Mouse (Mus musculus) macrophage (primary cell): Measurements from ENCODE around the gene Dtnb. TPM values are rescaled to one million over a fixed set of nuclear protein-coding genes. Genes with fewer than 3 reads are reported as not detected.

Source experiments
- H3K27ac ChIP-seq: fragments of 350-480 bp; formaldehyde crosslinking; 2 replicates; pipeline ENCODE4 v1.9.0; 2021
- H3K36me3 ChIP-seq: fragments of 350-480 bp; formaldehyde crosslinking; 2 replicates; pipeline ENCODE4 v1.9.0; 2021; ENCODE audit errors: inconsistent target
- H3K4me3 ChIP-seq: fragments of 350-480 bp; formaldehyde crosslinking; 2 replicates; pipeline ENCODE4 v1.9.0; 2021; ENCODE audit errors: inconsistent target
- H3K79me2 ChIP-seq: fragments of 350-480 bp; formaldehyde crosslinking; 2 replicates; pipeline ENCODE4 v1.9.0; 2021; ENCODE audit errors: inconsistent target
- WGBS: methylation state at CpG from one replicate; pipeline ENCODE4 v1.1.7; 2026; ENCODE audit warnings: inconsistent platforms; ENCODE audit not compliant: missing documents; 5-methylcytosine and 5-hydroxymethylcytosine counted together
- polyA plus RNA-seq: library from polyadenylated mRNA; stranded (reverse); fragments of 250-400 nt; gene quantifications from 3 replicates; pipeline ENCODE4 v1.2.4, GENCODE M21; 2018; ENCODE audit warnings: inconsistent platforms

Dtnb gene
- polyA plus RNA-seq, 1 experiment from 2014 or later: 2.9 TPM

DNA sequence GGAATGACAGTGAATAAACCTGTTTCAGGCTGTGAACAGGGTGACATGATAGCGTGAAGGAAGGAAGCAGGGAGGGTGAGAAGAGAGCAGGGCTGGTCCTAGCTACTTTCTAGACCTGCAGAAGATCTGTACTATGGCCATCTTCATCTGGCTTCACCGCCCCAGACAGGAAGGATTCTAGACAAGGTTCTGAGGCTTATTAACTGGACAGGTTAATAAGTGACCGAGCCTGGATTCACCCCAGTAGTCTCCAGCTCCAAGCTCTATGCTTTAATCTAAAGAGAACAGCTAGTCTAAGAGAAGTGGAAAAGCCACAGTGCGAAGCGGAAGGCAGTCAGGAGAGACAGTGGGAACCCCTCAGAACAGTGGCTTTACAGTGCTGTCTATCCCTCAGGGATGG is 205.5 kb downstream of the Dtnb start:
- Histone ChIP-seq H3K36me3 (no peaks in the 10 kb centered on the region), H3K27ac (peak overlapping the region; percentile 99), H3K4me3 (no peak overlapping the region), H3K79me2 (no peaks in the 10 kb centered on the region)
- 100% methylated on average over 5 of the region's 5 CpGs for WGBS

DNA sequence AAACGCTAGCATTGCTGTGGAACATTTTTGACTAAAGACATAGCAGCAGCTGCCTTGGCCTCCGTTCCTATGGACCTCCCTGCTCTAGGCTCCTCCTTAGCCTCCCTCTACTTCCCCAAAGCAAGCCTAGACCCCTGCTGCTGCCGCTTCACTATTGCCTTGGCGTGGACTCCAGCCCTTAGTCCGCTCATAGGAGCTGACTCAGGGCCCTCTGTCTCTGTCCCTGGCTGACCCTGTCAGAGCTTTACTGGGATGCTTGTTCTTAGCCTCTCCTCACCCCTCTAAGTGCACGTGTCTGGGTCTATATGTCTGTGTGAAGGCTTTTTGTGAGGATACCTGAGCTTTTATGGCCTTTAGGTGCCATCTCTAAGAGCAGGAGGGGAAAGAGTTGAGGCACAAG is 206.1 kb downstream of the Dtnb start:
- Histone ChIP-seq H3K27ac (peak overlapping the region; percentile 99), H3K79me2 (no peaks in the 10 kb centered on the region), H3K4me3 (no peak overlapping the region), H3K36me3 (no peaks in the 10 kb centered on the region)
- WGBS: 85% methylated on average over 6 of the region's 6 CpGs

DNA sequence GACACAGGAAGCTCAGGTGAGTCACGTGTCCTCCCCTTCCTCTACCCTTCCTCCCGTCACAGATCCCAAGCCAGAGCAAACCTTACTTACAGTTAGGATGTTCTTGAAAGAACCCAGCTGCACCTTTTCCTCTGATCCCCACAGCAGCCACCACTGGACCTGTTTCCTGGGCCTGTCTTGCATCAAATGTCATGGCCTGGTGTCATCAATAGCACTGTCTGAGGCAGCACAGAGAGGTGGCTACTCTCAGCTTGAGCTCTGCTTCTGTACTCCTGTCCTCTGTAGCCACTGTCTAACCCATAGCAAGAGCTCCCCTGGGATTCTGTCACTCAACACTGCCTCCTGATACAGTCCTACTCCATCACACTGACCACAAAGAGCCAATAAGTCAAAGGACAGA is 207.5 kb downstream of the Dtnb start:
- H3K36me3 ChIP-seq: no peaks in the 10 kb centered on the region
- peak overlapping the region; percentile 99 for H3K27ac ChIP-seq
- 88% methylated on average over 2 of the region's 2 CpGs for WGBS
- no peak overlapping the region for H3K4me3 ChIP-seq
- no peaks in the 10 kb centered on the region for H3K79me2 ChIP-seq

DNA sequence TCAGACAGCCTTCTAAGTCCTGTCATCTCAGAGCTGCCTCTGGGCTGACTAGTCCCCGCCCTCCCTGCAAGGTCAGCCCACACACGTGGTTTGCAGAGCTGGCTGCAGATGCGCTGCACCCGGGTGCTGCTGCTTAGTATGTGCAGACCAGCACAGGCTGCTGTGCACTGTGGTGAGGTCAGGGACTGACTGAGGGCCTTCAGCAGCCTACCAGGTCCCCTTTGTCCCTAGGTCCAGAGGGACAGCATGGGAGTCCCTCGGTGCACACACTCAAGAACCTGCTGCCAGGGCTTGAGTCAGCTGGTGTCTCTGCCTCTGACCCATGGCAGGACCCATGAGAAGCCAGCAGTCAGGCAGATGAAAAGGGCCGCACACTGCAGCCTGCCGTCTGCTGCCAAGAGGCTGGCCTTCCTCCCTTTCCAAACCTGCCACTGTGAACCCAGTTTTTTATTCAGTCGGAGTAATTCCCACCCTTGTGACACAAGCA is 208.3 kb downstream of the Dtnb start:
- Histone ChIP-seq H3K27ac (peak overlapping the region; percentile 99), H3K79me2 (no peaks in the 10 kb centered on the region), H3K4me3 (no peak overlapping the region), H3K36me3 (no peaks in the 10 kb centered on the region)
- 15% methylated on average over 8 of the region's 8 CpGs for WGBS

DNA sequence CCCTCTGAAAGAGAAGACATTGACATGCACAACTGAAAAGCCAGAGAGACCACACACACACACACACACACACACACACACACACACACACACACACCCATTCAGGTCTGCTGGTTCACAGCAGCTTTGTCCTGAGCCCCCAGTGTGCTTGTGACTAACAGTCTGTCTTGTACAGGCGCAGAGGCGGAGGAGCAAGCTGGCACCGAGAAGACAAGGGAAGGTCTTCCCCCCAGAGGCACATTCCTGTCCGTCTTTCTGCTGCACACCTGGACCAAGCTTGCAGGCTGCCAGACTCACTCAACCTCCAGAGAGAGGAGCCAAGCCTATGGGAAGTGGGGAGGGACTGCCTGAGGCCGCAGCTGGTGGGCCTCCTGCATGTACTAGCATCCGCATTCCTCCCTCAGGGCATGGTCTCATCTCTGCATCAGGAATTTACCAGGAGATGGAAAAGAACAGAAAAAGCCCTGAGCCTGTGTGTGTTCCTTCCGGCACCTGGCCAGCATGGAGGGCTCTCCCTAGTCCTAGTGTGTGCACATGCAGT is 208.8 kb downstream of the Dtnb start:
- WGBS: 31% methylated on average over 7 of the region's 7 CpGs
- H3K4me3 ChIP-seq: no peak overlapping the region
- H3K79me2 ChIP-seq: no peaks in the 10 kb centered on the region
- no peaks in the 10 kb centered on the region for H3K36me3 ChIP-seq
- peak overlapping the region; percentile 99 for H3K27ac ChIP-seq

DNA sequence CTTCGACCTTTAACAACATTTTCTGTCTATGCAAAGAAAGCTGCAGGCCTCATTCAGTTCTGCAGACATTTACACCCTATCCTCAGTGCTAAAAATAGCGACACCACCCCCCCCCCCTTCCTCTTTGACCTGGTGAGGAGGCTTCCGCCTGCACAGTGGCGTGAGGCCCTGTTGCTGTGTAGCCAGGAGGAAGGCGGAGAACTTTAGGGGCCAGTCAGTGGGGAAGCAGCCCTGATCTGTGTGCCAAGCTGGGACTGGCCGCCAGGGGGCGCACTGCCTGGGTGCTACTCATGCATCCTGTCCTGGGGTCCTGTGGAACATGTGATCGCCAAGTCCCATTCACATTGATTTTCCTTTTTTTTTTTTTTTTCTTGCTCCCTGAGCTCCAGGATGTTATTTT is 209.3 kb downstream of the Dtnb start:
- 4% methylated on average over 8 of the region's 8 CpGs for WGBS
- H3K79me2 ChIP-seq: no peaks in the 10 kb centered on the region
- H3K4me3 ChIP-seq: no peak overlapping the region
- peak overlapping the region; percentile 99 for H3K27ac ChIP-seq
- H3K36me3 ChIP-seq: no peaks in the 10 kb centered on the region

DNA sequence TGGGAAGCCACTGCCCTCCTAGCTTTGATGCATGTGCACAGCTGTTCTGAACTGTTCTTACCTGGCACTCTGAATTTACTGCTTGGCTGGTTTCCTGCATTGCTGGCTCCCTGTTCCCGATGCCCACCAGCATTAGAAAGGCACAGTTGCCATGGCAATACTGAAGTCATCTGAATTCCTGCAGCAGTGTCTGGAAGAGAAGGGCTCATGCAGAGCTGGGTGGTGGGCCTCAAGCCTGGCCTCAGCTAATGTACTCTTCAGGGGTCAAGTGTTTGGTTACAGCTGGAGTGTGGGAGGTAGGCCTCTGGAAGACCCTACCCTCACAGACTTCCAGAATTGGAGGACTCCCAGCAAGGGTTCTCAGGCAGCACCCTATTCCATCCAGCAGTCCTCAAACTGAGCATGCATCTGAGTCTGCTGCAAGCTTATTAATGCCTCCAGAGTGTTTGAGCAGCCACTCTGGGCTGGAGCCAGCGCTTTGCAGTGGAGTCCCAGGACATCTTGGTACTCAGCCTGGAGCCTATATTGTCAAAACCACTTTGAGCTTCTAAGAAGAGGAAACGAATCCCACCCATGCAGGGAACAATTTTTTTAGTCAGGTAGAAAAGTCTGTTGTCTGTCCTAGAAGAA is 211.1 kb downstream of the Dtnb start:
- Histone ChIP-seq H3K4me3 (no peak overlapping the region), H3K79me2 (no peaks in the 10 kb centered on the region), H3K27ac (no peak overlapping the region), H3K36me3 (no peaks in the 10 kb centered on the region)
- 86% methylated on average over 3 of the region's 3 CpGs for WGBS

DNA sequence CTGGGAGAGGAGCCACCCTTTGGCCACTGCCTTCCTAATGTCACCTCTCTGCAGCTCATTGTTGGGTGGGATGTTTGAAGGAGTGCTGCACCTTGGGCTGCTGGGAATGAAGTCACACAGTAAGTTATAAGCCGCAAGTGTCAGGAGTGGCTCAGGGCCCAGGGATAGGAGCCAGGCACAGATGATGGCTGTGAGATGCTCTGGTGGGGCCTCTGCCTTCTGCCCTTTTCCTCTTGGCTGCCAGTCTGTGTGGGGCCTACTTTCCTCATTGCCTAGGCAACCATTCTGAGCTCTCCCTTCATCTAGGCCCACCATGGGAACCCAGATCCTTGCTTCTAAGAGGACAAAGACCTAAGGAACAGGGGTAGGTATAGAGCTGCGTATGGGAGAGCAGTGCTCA is 212.1 kb downstream of the Dtnb start:
- 100% methylated on average over 2 of the region's 2 CpGs for WGBS
- H3K27ac ChIP-seq: no peak overlapping the region
- no peaks in the 10 kb centered on the region for H3K79me2 ChIP-seq
- H3K4me3 ChIP-seq: no peak overlapping the region
- no peaks in the 10 kb centered on the region for H3K36me3 ChIP-seq

DNA sequence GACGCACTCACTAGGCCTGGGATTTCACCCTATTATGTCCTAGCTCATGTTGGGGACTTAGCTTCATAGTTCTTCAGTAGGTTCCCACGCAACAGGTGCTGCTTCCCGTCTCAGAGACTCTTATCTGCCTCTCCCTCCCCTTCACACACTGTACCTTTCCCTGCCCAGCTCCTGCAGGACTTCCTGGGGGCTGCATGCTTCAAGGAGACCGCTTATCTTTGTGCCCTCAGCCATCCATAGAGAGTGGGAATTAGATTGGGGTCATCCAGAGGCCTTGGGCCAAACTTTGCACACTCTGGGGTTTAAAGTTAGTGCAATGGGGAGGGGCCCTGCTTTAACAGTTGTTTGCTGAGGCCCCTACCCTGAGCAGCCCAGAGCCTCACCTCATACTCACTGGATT is 212.5 kb downstream of the Dtnb start:
- no peaks in the 10 kb centered on the region for H3K79me2 ChIP-seq
- WGBS: 89% methylated on average over 4 of the region's 4 CpGs
- no peak overlapping the region for H3K4me3 ChIP-seq
- H3K36me3 ChIP-seq: no peaks in the 10 kb centered on the region
- H3K27ac ChIP-seq: no peak overlapping the region

DNA sequence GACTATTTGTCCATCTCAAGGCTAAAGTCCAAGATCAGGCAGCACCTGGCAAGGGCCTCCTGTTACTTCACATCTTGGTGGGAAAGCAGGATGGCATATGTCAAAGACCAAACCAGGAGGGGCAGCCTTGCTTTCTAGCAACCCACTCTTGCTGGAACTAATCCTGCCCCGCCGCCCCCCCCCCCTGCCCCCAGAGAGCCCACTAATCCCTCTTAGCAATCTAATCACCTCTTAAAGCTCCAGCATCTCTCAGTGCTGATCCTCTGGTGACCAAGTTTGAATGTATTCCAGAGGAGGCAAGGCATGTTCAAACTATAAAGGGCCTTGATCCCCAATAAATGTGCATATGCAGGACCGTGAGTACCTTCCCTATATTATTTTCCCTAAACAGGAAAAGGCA is 214.9 kb downstream of the Dtnb start:
- H3K4me3 ChIP-seq: no peak overlapping the region
- H3K79me2 ChIP-seq: no peaks in the 10 kb centered on the region
- H3K27ac ChIP-seq: no peak overlapping the region
- WGBS: 100% methylated on average over 1 of the region's 3 CpGs
- no peaks in the 10 kb centered on the region for H3K36me3 ChIP-seq

DNA sequence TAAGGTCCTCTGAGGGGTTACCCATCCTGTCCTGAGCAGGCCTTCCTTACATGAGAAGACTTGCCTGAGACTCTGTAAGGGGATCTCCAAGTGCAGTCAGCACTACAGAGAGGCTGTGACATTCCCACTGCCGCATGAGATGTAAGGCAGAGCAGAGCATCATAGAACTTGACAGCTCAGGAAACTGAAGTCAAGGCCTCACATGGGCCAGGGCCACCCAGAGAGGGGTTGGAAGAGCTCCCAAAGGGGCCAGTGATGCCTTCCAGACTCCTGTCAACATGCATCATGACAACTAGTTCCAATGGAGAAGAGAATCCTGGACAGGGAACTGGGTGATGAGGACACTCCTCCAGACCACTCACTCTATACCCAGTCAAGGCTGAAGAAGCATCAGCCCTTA is 215.4 kb downstream of the Dtnb start:
- H3K4me3 ChIP-seq: no peak overlapping the region
- WGBS: 83% methylated on average over 1 of the region's 1 CpGs

DNA sequence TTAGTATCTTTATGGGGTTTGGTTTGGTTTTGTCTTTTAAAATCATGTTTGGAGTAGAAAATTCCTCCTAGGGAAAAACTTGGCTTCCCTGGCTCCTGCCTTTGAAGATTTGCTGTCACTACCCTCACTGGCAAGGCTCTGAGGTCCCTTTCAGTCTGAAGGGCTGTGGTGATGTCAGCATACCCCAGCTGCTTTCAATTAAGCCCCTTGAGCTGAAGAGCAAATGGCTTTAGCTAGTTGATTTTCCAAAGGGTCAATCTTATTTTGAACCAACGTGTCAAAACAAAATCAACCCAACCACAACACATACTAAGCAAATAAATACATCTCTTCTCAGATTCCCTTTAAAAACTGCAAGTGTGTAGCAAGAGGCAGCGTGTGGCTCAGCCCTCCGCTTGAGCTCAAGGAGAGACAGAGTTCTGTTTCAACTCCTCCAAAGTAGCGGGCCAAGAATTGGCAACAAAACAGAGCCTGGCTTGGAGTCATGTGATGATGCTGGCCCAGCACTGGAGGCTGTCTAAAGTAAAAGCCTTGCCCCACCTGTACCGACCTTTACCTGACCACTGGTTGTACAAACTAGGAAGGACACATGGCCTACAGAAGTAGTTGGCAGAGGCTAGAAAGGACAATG is 216.4 kb downstream of the Dtnb start:
- no peak overlapping the region for H3K27ac ChIP-seq
- H3K79me2 ChIP-seq: no peaks in the 10 kb centered on the region
- H3K36me3 ChIP-seq: no peaks in the 10 kb centered on the region
- WGBS: 84% methylated on average over 5 of the region's 5 CpGs
- no peak overlapping the region for H3K4me3 ChIP-seq

More for the DNA sequence above, 215.4 kb downstream of the Dtnb start:
- H3K27ac ChIP-seq: no peak overlapping the region
- H3K36me3 ChIP-seq: no peaks in the 10 kb centered on the region
- no peaks in the 10 kb centered on the region for H3K79me2 ChIP-seq

DNA sequence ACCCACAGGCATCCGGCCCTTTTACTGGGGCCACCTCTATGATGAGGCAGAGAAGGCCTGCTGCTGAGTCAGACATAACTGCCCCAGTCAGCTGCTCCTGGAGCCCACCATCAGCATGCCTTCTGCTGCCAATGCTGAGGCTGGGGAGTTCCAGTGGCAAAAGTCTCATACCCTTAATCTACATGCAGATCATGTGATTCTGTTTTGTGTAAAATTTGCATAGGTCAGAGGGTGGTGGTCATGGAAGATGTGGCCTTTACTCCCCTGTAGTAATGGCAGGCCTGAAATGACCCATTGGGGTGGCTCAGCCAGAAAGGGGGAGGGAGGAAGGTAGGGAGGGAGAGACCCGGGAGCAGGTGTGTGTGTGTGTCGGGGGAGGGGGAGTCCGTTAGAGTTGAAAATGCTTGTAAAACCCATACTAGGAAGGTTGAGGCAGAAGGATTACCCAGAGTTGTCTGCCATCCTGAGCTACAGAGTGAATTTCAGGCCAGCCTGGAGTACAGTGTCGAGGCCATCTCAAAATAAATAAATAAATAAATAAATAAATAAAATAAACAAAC is 217.5 kb downstream of the Dtnb start:
- WGBS: 91% methylated on average over 4 of the region's 5 CpGs
- H3K4me3 ChIP-seq: no peak overlapping the region
- H3K27ac ChIP-seq: no peak overlapping the region
- H3K79me2 ChIP-seq: no peaks in the 10 kb centered on the region
- no peaks in the 10 kb centered on the region for H3K36me3 ChIP-seq

DNA sequence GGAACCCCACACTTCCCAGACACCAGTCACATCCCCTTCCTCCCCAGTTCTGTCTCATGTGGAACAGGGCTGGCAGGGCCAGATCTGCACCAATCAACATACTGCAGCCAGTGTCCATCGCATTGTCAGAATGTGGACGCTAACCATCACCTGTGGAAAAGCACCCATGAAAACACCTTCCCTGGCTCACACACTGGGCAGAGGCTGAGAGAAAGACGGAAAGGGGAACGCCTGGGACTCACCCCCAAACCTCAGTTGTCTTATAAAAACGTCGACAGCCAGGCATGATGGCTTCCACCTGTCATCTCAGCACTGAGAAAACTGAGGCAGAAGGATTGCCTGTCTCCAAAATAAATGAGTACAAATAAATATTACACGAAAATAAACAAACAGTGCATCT is 219.1 kb downstream of the Dtnb start:
- Histone ChIP-seq H3K36me3 (no peaks in the 10 kb centered on the region), H3K27ac (peak overlapping the region; percentile 29), H3K79me2 (no peaks in the 10 kb centered on the region), H3K4me3 (peak overlapping the region; percentile 17)
- WGBS: 32% methylated on average over 7 of the region's 7 CpGs

DNA sequence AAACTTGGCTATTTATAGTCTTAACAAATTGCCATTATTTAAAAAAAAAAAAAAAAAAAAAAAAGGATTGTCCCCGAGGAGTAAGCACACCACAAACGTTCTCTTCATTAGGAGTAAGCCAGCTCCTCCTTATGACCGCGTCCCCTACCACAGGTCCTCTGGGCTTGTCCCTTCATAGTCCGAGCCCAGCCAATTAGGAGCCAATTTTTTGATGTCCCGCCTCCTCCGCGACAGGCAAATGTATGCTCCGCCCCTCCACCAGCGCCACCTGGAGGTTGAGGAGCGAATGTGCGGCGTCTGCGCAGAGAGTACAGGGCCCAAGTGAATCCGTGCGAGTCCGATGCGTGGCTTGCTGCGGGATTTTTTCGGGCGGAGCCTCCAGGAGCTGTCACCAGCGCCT is 219.6 kb downstream of the Dtnb start:
- Histone ChIP-seq H3K79me2 (no peaks in the 10 kb centered on the region), H3K27ac (peak overlapping the region; percentile 29), H3K36me3 (no peaks in the 10 kb centered on the region), H3K4me3 (peak overlapping the region; percentile 17)
- WGBS: 2% methylated on average over 22 of the region's 22 CpGs
